Mouse (Mus musculus) ES-CJ7 (cell line): ENCODE measurements around the gene Tut1.
"Not testable (repeated sequence)": the region's sequence is repeated elsewhere in the genome, so short reads cannot be mapped to it uniquely, and the experiment has no call there.

Experiments used
- DNase-seq: peaks from one replicate; pipeline ENCODE4 v3.0.0; 2011; ENCODE audit warnings: low read depth, low spot score

Tut1 gene

GRCm38 (mm10) chr19:8942276-8942964 lies 11.2 kb upstream of the Tut1 start:
- DNase-seq: no peak

GRCm38 (mm10) chr19:8943047-8943446 lies 10.6 kb upstream of the Tut1 start:
- DNase-seq: no peak

- DNase-seq: no peak
Observed at GRCm38 (mm10) chr19:8944062-8944461, 9.6 kb upstream of the Tut1 start.

GRCm38 (mm10) chr19:8944750-8945149 lies 8.9 kb upstream of the Tut1 start:
- peak; percentile 86 for DNase-seq

- DNase-seq: no peak
Observed at GRCm38 (mm10) chr19:8945251-8945650, 8.4 kb upstream of the Tut1 start.

- DNase-seq: no peak
Observed at GRCm38 (mm10) chr19:8946929-8947328, 6.7 kb upstream of the Tut1 start.

- no peak for DNase-seq
Observed at GRCm38 (mm10) chr19:8950190-8950589, 3.5 kb upstream of the Tut1 start.

- no peak for DNase-seq
Observed at GRCm38 (mm10) chr19:8952241-8952640, 1.4 kb upstream of the Tut1 start.

- DNase-seq: no peak
Observed at GRCm38 (mm10) chr19:8954171-8954570, 524 bp downstream of the Tut1 start.

GRCm38 (mm10) chr19:8962256-8962655 lies 8.6 kb downstream of the Tut1 start:
- no peak for DNase-seq

GRCm38 (mm10) chr19:8965075-8965474 lies 11.4 kb downstream of the Tut1 start:
- no peak for DNase-seq

- DNase-seq: no peak
Observed at GRCm38 (mm10) chr19:8965771-8966170, 12.1 kb downstream of the Tut1 start.

- no peak for DNase-seq
Observed at GRCm38 (mm10) chr19:8966198-8966589, 12.5 kb downstream of the Tut1 start.

- DNase-seq: peak; percentile 99
Observed at GRCm38 (mm10) chr19:8966590-8967372, 13.1 kb downstream of the Tut1 start, which contains the start of gene Eef1g. TSS of gene Eef1g (plus strand) at chr19:8967041.

GRCm38 (mm10) chr19:8967373-8967743 lies 13.7 kb downstream of the Tut1 start:
- DNase-seq: no peak

GRCm38 (mm10) chr19:8967893-8968292 lies 14.2 kb downstream of the Tut1 start:
- no peak for DNase-seq

GRCm38 (mm10) chr19:8972491-8972890 lies 18.8 kb downstream of the Tut1 start:
- not testable (repeated sequence) for DNase-seq

- no peak for DNase-seq
Observed at GRCm38 (mm10) chr19:8974638-8975037, 21.0 kb downstream of the Tut1 start.

GRCm38 (mm10) chr19:8975491-8975890 lies 21.8 kb downstream of the Tut1 start:
- no peak for DNase-seq

- DNase-seq: peak; percentile 78
Observed at GRCm38 (mm10) chr19:8976535-8976934, 22.9 kb downstream of the Tut1 start.

- peak; percentile 52 for DNase-seq
Observed at GRCm38 (mm10) chr19:8980771-8981170, 27.1 kb downstream of the Tut1 start.

- DNase-seq: no peak
Observed at GRCm38 (mm10) chr19:8981450-8982168, 28.0 kb downstream of the Tut1 start.
